Mouse (Mus musculus) cerebellum, postnatal 14 days (tissue): ENCODE data around the gene Rnf144a.

Experiments
- DNase-seq, 2 experiments: peaks; one replicate each; pipeline ENCODE4 v3.0.0; 2021; ENCODE audit warnings: mixed read lengths in 2 of 2

Rnf144a gene

GRCm38 (mm10) chr12:26367361-26367760 lies 47.7 kb downstream of the Rnf144a start:
- no peak for DNase-seq

GRCm38 (mm10) chr12:26366372-26366771 lies 48.7 kb downstream of the Rnf144a start:
- no peak for DNase-seq

GRCm38 (mm10) chr12:26365531-26366315 lies 49.3 kb downstream of the Rnf144a start:
- no peak for DNase-seq

- DNase-seq: peak; percentile 95 to 96
Observed at GRCm38 (mm10) chr12:26364822-26365221, 50.2 kb downstream of the Rnf144a start.

- DNase-seq: no peak
Observed at GRCm38 (mm10) chr12:26360946-26361523, 54.0 kb downstream of the Rnf144a start.

- DNase-seq: peak; percentile 71 to 75
Observed at GRCm38 (mm10) chr12:26359817-26360216, 55.2 kb downstream of the Rnf144a start.

GRCm38 (mm10) chr12:26359241-26359640 lies 55.8 kb downstream of the Rnf144a start:
- no peak for DNase-seq

- no peak for DNase-seq
Observed at GRCm38 (mm10) chr12:26357246-26357645, 57.8 kb downstream of the Rnf144a start.

GRCm38 (mm10) chr12:26356191-26356590 lies 58.9 kb downstream of the Rnf144a start:
- no peak for DNase-seq

GRCm38 (mm10) chr12:26351321-26351720 lies 63.7 kb downstream of the Rnf144a start:
- DNase-seq: no peak

- DNase-seq: no peak
Observed at GRCm38 (mm10) chr12:26344408-26344807, 70.6 kb downstream of the Rnf144a start.

- no peak for DNase-seq
Observed at GRCm38 (mm10) chr12:26343131-26343530, 71.9 kb downstream of the Rnf144a start.

- DNase-seq: no peak
Observed at GRCm38 (mm10) chr12:26342663-26343062, 72.4 kb downstream of the Rnf144a start.

GRCm38 (mm10) chr12:26342086-26342485 lies 73.0 kb downstream of the Rnf144a start:
- DNase-seq: no peak

GRCm38 (mm10) chr12:26340621-26341020 lies 74.4 kb downstream of the Rnf144a start:
- no peak for DNase-seq

GRCm38 (mm10) chr12:26339886-26340285 lies 75.2 kb downstream of the Rnf144a start:
- no peak for DNase-seq

- DNase-seq: no peak
Observed at GRCm38 (mm10) chr12:26339181-26339580, 75.9 kb downstream of the Rnf144a start.

- no peak for DNase-seq
Observed at GRCm38 (mm10) chr12:26333678-26334077, 81.4 kb downstream of the Rnf144a start.

GRCm38 (mm10) chr12:26331048-26331447 lies 84.0 kb downstream of the Rnf144a start:
- peak; percentile 11 to 38 for DNase-seq

GRCm38 (mm10) chr12:26329756-26330155 lies 85.3 kb downstream of the Rnf144a start:
- DNase-seq: no peak

GRCm38 (mm10) chr12:26329031-26329675 lies 85.9 kb downstream of the Rnf144a start:
- DNase-seq: no peak

- no peak for DNase-seq
Observed at GRCm38 (mm10) chr12:26323783-26324364, 91.2 kb downstream of the Rnf144a start.

- no peak for DNase-seq
Observed at GRCm38 (mm10) chr12:26316261-26316660, 98.8 kb downstream of the Rnf144a start.
